Mouse (Mus musculus) kidney, adult 2 months (tissue): ENCODE results near the gene Tmem106c.

Source experiments
- CTCF ChIP-seq: fragments of 200-500 bp; conservative IDR thresholded peaks from 2 replicates; pipeline ENCODE4 v1.5.1; 2011; ENCODE audit warnings: low read depth, mild to moderate bottlenecking, control low read depth, low read length, moderate library complexity, mixed read lengths; ENCODE audit not compliant: insufficient read depth, insufficient read length
- POLR2A ChIP-seq: fragments of 200-500 bp; IDR thresholded peaks from one replicate; pipeline ENCODE4 v1.6.1; 2011; ENCODE audit warnings: low read depth, low read length, control low read depth

DNA sequence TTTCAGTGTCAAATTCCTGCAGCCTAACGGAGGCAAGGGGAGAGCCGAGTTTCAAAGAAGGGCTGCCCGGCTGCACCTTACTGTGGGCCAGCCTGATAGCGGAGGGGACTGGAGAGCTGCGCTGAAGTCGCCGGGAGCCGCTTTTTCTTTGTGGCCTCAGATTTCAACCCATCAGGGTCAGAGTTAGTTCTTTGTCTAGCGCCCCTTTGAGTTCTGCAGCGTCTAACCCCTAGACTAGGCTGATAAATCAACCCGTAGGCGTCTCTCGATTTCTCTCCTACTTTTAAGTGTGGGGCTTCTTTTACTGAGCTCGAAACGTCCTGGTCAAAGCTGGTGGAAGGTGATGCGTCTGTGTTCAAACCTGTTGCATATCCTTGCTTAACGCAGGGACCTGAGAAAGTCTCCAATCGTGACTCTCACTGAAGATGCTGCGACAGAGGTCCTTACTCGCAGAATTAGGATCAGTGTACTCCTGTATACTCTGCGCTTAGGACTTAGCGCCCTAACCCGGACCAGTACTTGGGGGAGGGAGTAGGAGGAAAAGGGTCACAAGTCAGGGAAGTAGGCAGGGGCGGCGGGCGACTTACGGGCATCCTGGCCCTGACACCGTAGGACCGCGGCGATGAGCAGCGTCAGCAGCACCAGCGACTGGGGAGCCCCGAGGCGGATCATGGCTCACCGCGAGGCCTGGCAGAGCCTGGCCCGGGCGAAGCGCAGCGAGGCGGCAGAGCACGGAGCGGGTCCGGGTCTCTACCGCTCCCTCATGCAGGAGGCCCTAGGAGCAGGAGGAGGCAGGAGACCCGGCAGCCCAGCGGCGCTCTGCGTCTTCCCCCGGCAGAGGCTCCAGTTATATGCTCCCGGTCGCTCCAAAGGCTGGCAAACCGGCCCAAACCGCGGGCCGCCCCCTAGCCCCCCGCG lies 40.1 kb downstream of the Tmem106c start, which contains the start of gene Col2a1:
- no peak for TF ChIP-seq POLR2A
- no peak for TF ChIP-seq CTCF
